Mouse (Mus musculus): Measurements from ENCODE around the gene Cadm1. TPM values are rescaled to one million over a fixed set of nuclear protein-coding genes. Genes with fewer than 3 reads are reported as not detected.

Cadm1 gene
- polyA plus RNA-seq (2014; fragmentation: Nextera tagmentation; extraction: Ambion mirVana), result 105 and 112 TPM in 2 replicates

DNA sequence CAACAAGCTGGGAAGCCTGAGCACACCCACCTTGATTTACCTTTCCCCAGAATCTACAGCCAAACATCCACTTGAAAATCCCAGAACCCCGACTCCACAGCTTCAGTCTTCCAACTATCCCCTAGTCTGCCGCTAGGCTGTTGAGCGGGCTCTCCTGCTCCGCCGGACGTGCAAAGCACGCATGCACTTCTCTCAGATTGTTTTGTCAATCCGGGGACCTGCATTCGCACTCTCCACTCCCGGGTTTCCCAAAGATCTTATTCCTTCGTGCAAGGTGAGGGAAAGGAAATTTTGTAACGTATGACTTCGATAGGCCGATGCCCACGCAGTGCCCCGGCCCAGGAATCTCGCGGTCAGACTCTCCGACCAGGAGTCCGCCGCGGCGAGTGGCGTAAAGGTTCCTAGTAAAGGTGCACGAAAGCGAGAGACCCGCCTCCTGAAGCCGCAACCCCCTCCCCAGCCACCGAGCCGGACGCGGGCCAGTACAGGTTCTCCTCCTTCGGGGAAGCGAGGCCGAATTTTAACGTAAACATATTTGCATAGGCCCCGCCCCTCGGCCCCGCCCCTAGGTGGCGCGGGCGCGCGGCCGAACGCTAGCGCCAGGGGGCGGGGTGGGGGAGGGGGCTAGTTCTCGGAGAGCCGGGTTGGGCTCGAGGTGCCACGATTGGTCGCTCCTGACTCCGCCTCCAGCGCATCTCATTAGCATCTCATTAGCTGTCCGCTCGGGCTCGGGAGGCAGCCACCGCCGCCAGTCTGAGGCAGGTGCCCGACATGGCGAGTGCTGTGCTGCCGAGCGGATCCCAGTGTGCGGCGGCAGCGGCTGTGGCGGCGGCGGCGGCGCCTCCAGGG is at the start of gene Cadm1:
TSS of gene Cadm1 (plus strand) at position 572 of the 849 bp plus-strand sequence.
- DNase-seq (ENCODE audit: low spot score) (peak; percentile 99), ATAC-seq (replicated peaks; ENCODE audit: low FRiP score) (peak; percentile 97)
- WGBS, result under 1% methylated on average over 71 of the region's 72 CpGs
- H3K27ac ChIP-seq (ENCODE audit: low read depth, low read length), result peak within 1 kb of the TSS; percentile 74
- no peaks in the 10 kb centered on the region for H3K9me3 ChIP-seq (ENCODE audit: control insufficient read depth, low read length)
- no peaks in the 10 kb centered on the region for H3K36me3 ChIP-seq (ENCODE audit: control insufficient read depth, insufficient read depth, low read length)
- H3K27me3 ChIP-seq (ENCODE audit: control insufficient read depth, insufficient read depth, low read length), result no peaks in the 10 kb centered on the region
- peak within 1 kb of the TSS; percentile 68 for H3K4me3 ChIP-seq (ENCODE audit: low read depth, low read length)
- H3K4me1 ChIP-seq (replicated peaks; ENCODE audit: control insufficient read depth, insufficient read depth, low read length), result peaks cover 14% of the 10 kb centered on the region
- peak within 1 kb of the TSS; percentile 92 for H3K9ac ChIP-seq (ENCODE audit: low read length)
- H3K4me2 ChIP-seq (ENCODE audit: low read depth, low read length, severe bottlenecking), result peak within 1 kb of the TSS; percentile 94

- Histone ChIP-seq H3K36me3 (ENCODE audit: control insufficient read depth, insufficient read depth, low read length) (no peaks in the 10 kb centered on the region), H3K4me3 (ENCODE audit: low read depth, low read length) (no peak overlapping the region), H3K9me3 (ENCODE audit: control insufficient read depth, low read length) (no peaks in the 10 kb centered on the region), H3K4me2 (ENCODE audit: low read depth, low read length, severe bottlenecking) (no peak overlapping the region), H3K4me1 (replicated peaks; ENCODE audit: control insufficient read depth, insufficient read depth, low read length) (no peaks in the 10 kb centered on the region), H3K27me3 (ENCODE audit: control insufficient read depth, insufficient read depth, low read length) (no peaks in the 10 kb centered on the region), H3K27ac (ENCODE audit: low read depth, low read length) (no peak overlapping the region), H3K9ac (ENCODE audit: low read length) (no peak overlapping the region)
- DNase-seq (ENCODE audit: low spot score) (no peak), ATAC-seq (replicated peaks; ENCODE audit: low FRiP score) (no peak)
- 87% methylated on average over 5 of the region's 5 CpGs for WGBS
These were observed 45.5 kb upstream of the Cadm1 start for GRCm38 (mm10) chr9:47484506-47484905.

DNA sequence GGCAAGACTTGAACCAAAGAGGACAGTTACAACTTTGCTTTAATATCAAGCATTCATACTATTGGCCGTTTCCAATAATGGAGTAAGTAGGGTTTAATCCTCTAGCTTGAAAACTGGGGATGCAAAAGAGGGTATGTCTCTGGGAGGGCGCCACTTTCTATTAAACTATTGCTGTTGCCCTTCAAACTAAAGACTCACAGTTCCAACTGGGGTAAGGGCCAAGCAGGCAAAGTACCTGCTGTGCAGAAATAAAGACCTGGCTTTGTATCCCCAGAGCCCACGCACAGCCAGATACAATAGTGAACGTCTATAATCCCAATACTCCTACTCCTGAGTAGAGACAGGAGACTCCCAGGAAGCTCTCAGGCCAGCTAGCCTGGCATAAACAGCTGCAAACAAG is 44.8 kb upstream of the Cadm1 start:
- no peaks in the 10 kb centered on the region for H3K27me3 ChIP-seq (ENCODE audit: control insufficient read depth, insufficient read depth, low read length)
- no peaks in the 10 kb centered on the region for H3K36me3 ChIP-seq (ENCODE audit: control insufficient read depth, insufficient read depth, low read length)
- DNase-seq (ENCODE audit: low spot score), result no peak
- no peak overlapping the region for H3K4me3 ChIP-seq (ENCODE audit: low read depth, low read length)
- ATAC-seq (replicated peaks; ENCODE audit: low FRiP score), result no peak
- no peak overlapping the region for H3K9ac ChIP-seq (ENCODE audit: low read length)
- H3K9me3 ChIP-seq (ENCODE audit: control insufficient read depth, low read length), result no peaks in the 10 kb centered on the region
- no peaks in the 10 kb centered on the region for H3K4me1 ChIP-seq (replicated peaks; ENCODE audit: control insufficient read depth, insufficient read depth, low read length)
- WGBS, result 31% methylated on average over 4 of the region's 4 CpGs
- no peak overlapping the region for H3K27ac ChIP-seq (ENCODE audit: low read depth, low read length)
- H3K4me2 ChIP-seq (ENCODE audit: low read depth, low read length, severe bottlenecking), result no peak overlapping the region

GRCm38 (mm10) chr9:47499761-47500160 is 30.2 kb upstream of the Cadm1 start:
- Histone ChIP-seq H3K9ac (ENCODE audit: low read length) (no peak overlapping the region), H3K9me3 (ENCODE audit: control insufficient read depth, low read length) (no peaks in the 10 kb centered on the region), H3K36me3 (ENCODE audit: control insufficient read depth, insufficient read depth, low read length) (no peaks in the 10 kb centered on the region), H3K27ac (ENCODE audit: low read depth, low read length) (no peak overlapping the region), H3K27me3 (ENCODE audit: control insufficient read depth, insufficient read depth, low read length) (no peaks in the 10 kb centered on the region), H3K4me1 (replicated peaks; ENCODE audit: control insufficient read depth, insufficient read depth, low read length) (0 out of 2 replicates have a peak, but pooled peaks cover 6% of the 10 kb centered on the region), H3K4me3 (ENCODE audit: low read depth, low read length) (no peak overlapping the region), H3K4me2 (ENCODE audit: low read depth, low read length, severe bottlenecking) (no peak overlapping the region)
- WGBS, result 12% methylated on average over 3 of the region's 3 CpGs
- ATAC-seq (replicated peaks; ENCODE audit: low FRiP score) (no peak), DNase-seq (ENCODE audit: low spot score) (no peak)

DNA sequence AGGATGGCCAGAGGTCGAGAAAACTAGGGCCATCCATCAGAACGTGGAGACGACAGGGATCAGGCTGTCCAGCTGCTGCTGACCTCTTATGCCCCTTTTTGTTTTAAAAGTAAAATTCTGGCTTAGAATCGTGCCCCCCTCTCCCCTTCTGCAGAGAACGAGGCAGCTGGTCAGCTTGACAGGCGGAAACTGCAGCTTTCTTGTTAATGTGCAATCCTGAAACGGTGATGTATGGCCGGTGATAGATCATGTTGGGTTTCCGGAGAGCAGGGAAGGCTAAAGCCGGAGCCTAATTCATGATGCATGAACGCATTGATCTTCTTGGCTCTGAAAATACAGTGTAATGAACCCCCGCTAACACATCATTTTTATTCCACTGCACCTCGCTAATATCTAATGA is 24.0 kb upstream of the Cadm1 start:
- H3K9ac ChIP-seq (ENCODE audit: low read length), result no peak overlapping the region
- H3K4me3 ChIP-seq (ENCODE audit: low read depth, low read length), result no peak overlapping the region
- H3K4me1 ChIP-seq (replicated peaks; ENCODE audit: control insufficient read depth, insufficient read depth, low read length), result no peaks in the 10 kb centered on the region
- DNase-seq (ENCODE audit: low spot score), result no peak
- no peaks in the 10 kb centered on the region for H3K36me3 ChIP-seq (ENCODE audit: control insufficient read depth, insufficient read depth, low read length)
- no peak overlapping the region for H3K4me2 ChIP-seq (ENCODE audit: low read depth, low read length, severe bottlenecking)
- 78% methylated on average over 13 of the region's 13 CpGs for WGBS
- ATAC-seq (replicated peaks; ENCODE audit: low FRiP score), result no peak
- H3K9me3 ChIP-seq (ENCODE audit: control insufficient read depth, low read length), result no peaks in the 10 kb centered on the region
- no peaks in the 10 kb centered on the region for H3K27me3 ChIP-seq (ENCODE audit: control insufficient read depth, insufficient read depth, low read length)
- H3K27ac ChIP-seq (ENCODE audit: low read depth, low read length), result no peak overlapping the region

GRCm38 (mm10) chr9:47506876-47507275 is 23.1 kb upstream of the Cadm1 start:
- H3K36me3 ChIP-seq (ENCODE audit: control insufficient read depth, insufficient read depth, low read length), result no peaks in the 10 kb centered on the region
- DNase-seq (ENCODE audit: low spot score) (no peak), ATAC-seq (replicated peaks; ENCODE audit: low FRiP score) (no peak)
- H3K9ac ChIP-seq (ENCODE audit: low read length), result no peak overlapping the region
- H3K4me1 ChIP-seq (replicated peaks; ENCODE audit: control insufficient read depth, insufficient read depth, low read length), result no peaks in the 10 kb centered on the region
- no peaks in the 10 kb centered on the region for H3K27me3 ChIP-seq (ENCODE audit: control insufficient read depth, insufficient read depth, low read length)
- WGBS, result 93% methylated on average over 17 of the region's 17 CpGs
- no peak overlapping the region for H3K4me2 ChIP-seq (ENCODE audit: low read depth, low read length, severe bottlenecking)
- H3K9me3 ChIP-seq (ENCODE audit: control insufficient read depth, low read length), result no peaks in the 10 kb centered on the region
- H3K27ac ChIP-seq (ENCODE audit: low read depth, low read length), result no peak overlapping the region
- H3K4me3 ChIP-seq (ENCODE audit: low read depth, low read length), result no peak overlapping the region

- Histone ChIP-seq H3K27ac (ENCODE audit: low read depth, low read length) (no peak overlapping the region), H3K4me2 (ENCODE audit: low read depth, low read length, severe bottlenecking) (no peak overlapping the region), H3K9me3 (ENCODE audit: control insufficient read depth, low read length) (no peaks in the 10 kb centered on the region), H3K36me3 (ENCODE audit: control insufficient read depth, insufficient read depth, low read length) (no peaks in the 10 kb centered on the region), H3K4me1 (replicated peaks; ENCODE audit: control insufficient read depth, insufficient read depth, low read length) (no peaks in the 10 kb centered on the region), H3K4me3 (ENCODE audit: low read depth, low read length) (no peak overlapping the region), H3K9ac (ENCODE audit: low read length) (no peak overlapping the region), H3K27me3 (ENCODE audit: control insufficient read depth, insufficient read depth, low read length) (no peaks in the 10 kb centered on the region)
- ATAC-seq (replicated peaks; ENCODE audit: low FRiP score) (no peak), DNase-seq (ENCODE audit: low spot score) (no peak)
- 66% methylated on average over 3 of the region's 3 CpGs for WGBS
These were observed 21.9 kb upstream of the Cadm1 start for GRCm38 (mm10) chr9:47508109-47508508.

- Histone ChIP-seq H3K4me3 (ENCODE audit: low read depth, low read length) (no peak overlapping the region), H3K9me3 (ENCODE audit: control insufficient read depth, low read length) (no peaks in the 10 kb centered on the region), H3K4me2 (ENCODE audit: low read depth, low read length, severe bottlenecking) (no peak overlapping the region), H3K27me3 (ENCODE audit: control insufficient read depth, insufficient read depth, low read length) (no peaks in the 10 kb centered on the region), H3K36me3 (ENCODE audit: control insufficient read depth, insufficient read depth, low read length) (no peaks in the 10 kb centered on the region), H3K27ac (ENCODE audit: low read depth, low read length) (no peak overlapping the region), H3K4me1 (replicated peaks; ENCODE audit: control insufficient read depth, insufficient read depth, low read length) (no peaks in the 10 kb centered on the region), H3K9ac (ENCODE audit: low read length) (no peak overlapping the region)
- ATAC-seq (replicated peaks; ENCODE audit: low FRiP score), result no peak
- 84% methylated on average over 3 of the region's 3 CpGs for WGBS
- no peak for DNase-seq (ENCODE audit: low spot score)
These were observed 17.5 kb upstream of the Cadm1 start for GRCm38 (mm10) chr9:47512521-47512920.

DNA sequence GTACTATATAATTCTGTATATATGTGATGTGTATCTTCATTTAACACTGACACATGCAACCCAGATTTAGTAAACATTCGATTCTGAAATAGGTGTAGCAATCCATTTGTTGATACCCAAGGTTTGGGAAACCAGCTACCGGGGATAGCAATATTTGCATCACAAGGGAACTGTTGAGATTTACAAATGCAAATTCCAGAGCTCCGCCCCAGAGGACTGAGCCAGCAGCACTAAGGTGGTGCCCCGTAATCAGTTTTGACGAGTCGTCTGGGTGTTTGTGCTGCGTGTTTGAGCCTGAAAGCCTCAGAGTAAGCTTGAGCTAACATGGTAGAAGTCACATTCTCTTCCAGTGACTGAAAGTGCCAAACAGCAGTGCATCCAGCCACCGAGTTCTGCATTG is 15.7 kb upstream of the Cadm1 start:
- DNase-seq (ENCODE audit: low spot score) (no peak), ATAC-seq (replicated peaks; ENCODE audit: low FRiP score) (no peak)
- 17% methylated on average over 8 of the region's 8 CpGs for WGBS
- Histone ChIP-seq H3K4me1 (replicated peaks; ENCODE audit: control insufficient read depth, insufficient read depth, low read length) (no peaks in the 10 kb centered on the region), H3K9me3 (ENCODE audit: control insufficient read depth, low read length) (no peaks in the 10 kb centered on the region), H3K27me3 (ENCODE audit: control insufficient read depth, insufficient read depth, low read length) (no peaks in the 10 kb centered on the region), H3K9ac (ENCODE audit: low read length) (no peak overlapping the region), H3K27ac (ENCODE audit: low read depth, low read length) (no peak overlapping the region), H3K4me2 (ENCODE audit: low read depth, low read length, severe bottlenecking) (no peak overlapping the region), H3K4me3 (ENCODE audit: low read depth, low read length) (no peak overlapping the region), H3K36me3 (ENCODE audit: control insufficient read depth, insufficient read depth, low read length) (no peaks in the 10 kb centered on the region)

All from forebrain, embryonic 11.5 days (tissue).